Mouse (Mus musculus) liver, adult (tissue): ENCODE results near the gene Ddx21.

Source experiments
- GATA4 ChIP-seq: IDR thresholded peaks from 2 replicates; pipeline ENCODE4 v1.6.1; 2014; ENCODE audit warnings: mild to moderate bottlenecking, low read length; ENCODE audit not compliant: insufficient replicate concordance

The Ddx21 gene

GRCm38 (mm10) chr10:62542507-62542906 is 59.6 kb downstream of the Ddx21 start:
- no peak for TF ChIP-seq GATA4

- TF ChIP-seq GATA4 = no peak
Observed at GRCm38 (mm10) chr10:62541499-62541898, 60.6 kb downstream of the Ddx21 start.

GRCm38 (mm10) chr10:62540800-62541199 is 61.3 kb downstream of the Ddx21 start:
- TF ChIP-seq GATA4 = no peak

GRCm38 (mm10) chr10:62534509-62534908 is 67.6 kb downstream of the Ddx21 start:
- no peak for TF ChIP-seq GATA4

DNA sequence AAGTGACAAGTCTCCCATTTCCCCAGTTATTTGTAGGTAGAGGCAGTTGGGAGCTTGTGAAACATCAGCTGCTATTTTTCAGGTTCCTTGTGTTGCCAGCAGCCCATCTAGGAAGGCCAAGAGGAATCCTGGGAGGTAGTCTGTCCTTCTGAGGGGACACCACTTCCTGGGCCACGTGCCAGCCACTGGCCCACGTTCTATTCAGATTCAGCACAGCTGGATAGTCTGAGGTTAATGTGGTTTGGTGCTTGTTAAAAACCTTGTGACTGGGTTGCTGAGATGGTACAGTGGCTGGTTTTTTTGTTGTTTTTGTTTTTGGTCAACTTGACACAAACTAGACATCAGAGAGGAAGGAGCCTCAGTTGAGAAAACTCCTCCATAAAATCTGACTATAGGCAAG is 69.2 kb downstream of the Ddx21 start:
- no peak for TF ChIP-seq GATA4
